Mouse (Mus musculus) left cerebral cortex, postnatal 25 days (tissue): ENCODE measurements around the gene Fpgt. TPM values are rescaled to one million over a fixed set of nuclear protein-coding genes. Genes with fewer than 3 reads are reported as not detected.

Source experiments
- total RNA-seq, 2 experiments: library from RNA; stranded (reverse); gene quantifications; 2 replicates each; pipeline ENCODE4 v1.2.3; 2021

Fpgt gene
- total RNA-seq, 2 experiments from 2014 or later: 29.4 to 32.7 TPM

Other genes with a start within 250 kb of the Fpgt start
- gene Tnni3k, start 38.0 kb downstream of the Fpgt start, total RNA-seq: under 1 TPM; 0.34 to 0.41 TPM
- under 1 TPM; 0.46 to 0.92 TPM for gene Lrriq3, start within 50 bp of the Fpgt start, total RNA-seq